Mouse (Mus musculus) adrenal gland, postnatal 14 days (tissue): ENCODE measurements at regions not wholly inside any gene's neighbourhood (a gene's known extent, or its start where the extent isn't known, plus 50 kb on each side); places are given as distances from the start of the nearest gene placed in this dataset.
"Not testable (repeated sequence)": the region's sequence is repeated elsewhere in the genome, so short reads cannot be mapped to it uniquely, and the experiment has no call there.

ENCODE experiments used
- DNase-seq: peaks from one replicate; pipeline ENCODE4 v3.0.0; 2021; ENCODE audit warnings: mixed read lengths

- no peak for DNase-seq
Observed at GRCm38 (mm10) chr12:70633194-70633593, 180.3 kb downstream of the Tmx1 start.

GRCm38 (mm10) chr12:70633622-70634365 lies 180.9 kb downstream of the Tmx1 start:
- DNase-seq: no peak

DNA sequence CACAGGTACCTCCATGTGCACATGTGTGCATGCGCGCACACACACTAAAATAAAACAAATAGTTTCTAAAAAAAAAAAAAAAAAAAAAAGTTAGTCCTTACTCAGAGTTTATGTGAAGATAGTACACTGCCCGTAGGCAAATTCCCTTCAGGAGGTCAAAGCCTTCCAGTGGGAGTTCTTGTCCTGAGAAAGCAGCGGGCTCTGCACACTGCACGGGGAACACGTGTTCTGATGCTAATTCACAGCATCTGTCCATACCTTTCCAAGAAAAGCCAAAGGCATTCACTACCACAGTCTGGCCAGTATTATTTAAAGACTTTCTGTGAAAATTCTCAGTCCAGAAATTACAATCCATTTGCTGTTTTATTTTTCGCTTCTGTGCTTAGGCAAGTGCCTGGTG lies 183.1 kb downstream of the Tmx1 start:
- no peak for DNase-seq

GRCm38 (mm10) chr12:70640186-70640585 lies 185.1 kb upstream of the Frmd6 start:
- DNase-seq: no peak

GRCm38 (mm10) chr12:70644910-70645309 lies 180.4 kb upstream of the Frmd6 start:
- no peak for DNase-seq

- no peak for DNase-seq
Observed at GRCm38 (mm10) chr12:70645407-70645806, 179.9 kb upstream of the Frmd6 start.

DNA sequence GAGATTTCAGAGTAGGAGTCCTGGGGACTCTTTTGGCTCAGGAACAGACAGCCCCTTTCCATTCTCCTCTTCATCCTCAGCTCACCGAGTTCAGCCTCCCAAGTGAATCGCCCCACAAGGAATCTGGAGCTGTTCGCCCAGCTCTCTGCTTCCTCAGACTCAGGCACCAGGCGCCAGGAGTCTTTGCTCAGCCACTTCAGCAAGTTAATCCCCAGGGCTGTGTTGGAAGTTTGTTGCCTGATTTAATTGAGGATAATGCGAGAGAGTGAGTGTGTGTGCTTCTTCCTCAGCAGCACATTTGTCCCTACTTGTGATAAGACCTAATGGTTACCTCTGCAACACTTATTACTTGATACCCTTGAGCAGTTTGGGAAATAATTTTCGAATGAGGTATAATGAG lies 177.8 kb upstream of the Frmd6 start:
- no peak for DNase-seq

GRCm38 (mm10) chr12:70648179-70648811 lies 177.0 kb upstream of the Frmd6 start:
- DNase-seq: no peak

GRCm38 (mm10) chr12:70648812-70649188 lies 176.5 kb upstream of the Frmd6 start:
- no peak for DNase-seq

DNA sequence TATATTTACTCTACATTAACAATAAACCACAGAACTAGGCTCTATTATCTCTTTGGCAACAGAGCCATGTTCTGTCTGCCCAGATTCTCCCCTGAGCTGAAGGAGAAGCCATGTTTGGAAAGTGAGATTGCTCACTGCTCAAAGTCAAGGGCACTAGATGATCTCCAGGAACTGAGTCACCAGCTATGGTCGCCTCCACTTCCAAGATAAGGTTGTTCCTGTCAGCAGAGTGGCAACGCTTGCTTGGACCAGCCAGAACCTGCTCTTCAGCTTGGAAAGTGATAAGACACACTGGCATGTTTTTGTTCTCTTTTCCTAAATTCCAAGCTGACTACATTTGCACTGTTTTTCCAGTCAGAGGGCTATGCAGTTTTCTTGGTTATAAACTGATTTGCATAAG lies 175.6 kb upstream of the Frmd6 start:
- peak; percentile 57 for DNase-seq

DNA sequence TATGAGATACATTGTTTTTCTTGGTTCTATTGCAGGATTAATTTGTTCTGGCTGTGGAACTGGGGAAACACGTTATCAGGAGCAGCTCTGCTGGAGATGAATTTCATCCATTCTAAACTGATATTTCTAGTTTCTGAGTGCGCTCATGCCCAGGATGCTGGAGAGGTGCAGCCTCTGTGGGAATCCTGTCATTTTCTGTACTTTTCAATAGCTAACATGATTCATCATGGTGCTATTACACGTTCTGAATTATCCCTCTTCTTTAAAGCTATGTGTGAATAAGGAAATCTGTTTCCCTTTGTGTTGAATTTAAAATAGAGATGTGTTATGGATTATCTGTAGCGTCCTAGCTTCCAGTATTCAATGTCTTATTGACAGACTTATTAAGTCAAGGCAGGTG lies 174.8 kb upstream of the Frmd6 start:
- no peak for DNase-seq

DNA sequence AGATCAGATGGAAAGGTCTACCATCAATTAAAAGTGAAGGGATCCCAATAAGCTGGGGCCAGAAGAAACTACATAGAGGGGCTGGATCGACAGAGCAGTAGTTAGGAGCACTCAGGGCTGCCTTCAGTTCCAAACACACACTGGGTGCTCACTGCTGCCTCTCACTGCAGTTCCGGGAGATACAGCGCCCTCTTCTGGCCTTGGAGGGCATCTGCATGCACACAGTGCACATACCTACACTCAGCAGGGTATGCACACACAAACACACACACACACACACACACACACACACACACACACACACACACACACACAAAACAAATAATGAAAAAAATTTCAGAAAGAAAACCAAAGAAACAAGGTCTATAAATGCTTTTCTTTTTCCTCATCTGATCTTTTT lies 172.6 kb upstream of the Frmd6 start:
- no peak for DNase-seq

DNA sequence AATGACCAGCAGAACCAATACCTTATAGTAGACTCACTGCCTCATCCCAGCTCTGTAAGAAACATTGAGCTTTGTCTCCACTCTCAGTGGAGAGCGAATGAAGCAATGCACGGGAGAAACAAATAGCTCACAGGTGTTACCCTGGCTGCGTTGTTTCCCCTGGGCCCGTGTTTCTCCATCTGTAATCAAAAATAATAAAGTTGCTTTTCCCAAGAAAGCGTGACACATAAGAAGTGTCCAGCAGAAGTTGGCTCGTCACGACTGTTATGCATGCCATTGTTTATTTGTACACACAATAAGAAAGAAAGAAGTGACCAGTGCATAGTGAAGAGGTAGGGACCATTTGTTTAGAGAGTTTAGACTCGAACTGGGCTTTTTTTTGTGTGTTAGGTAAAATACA lies 171.3 kb upstream of the Frmd6 start:
- DNase-seq: no peak

DNA sequence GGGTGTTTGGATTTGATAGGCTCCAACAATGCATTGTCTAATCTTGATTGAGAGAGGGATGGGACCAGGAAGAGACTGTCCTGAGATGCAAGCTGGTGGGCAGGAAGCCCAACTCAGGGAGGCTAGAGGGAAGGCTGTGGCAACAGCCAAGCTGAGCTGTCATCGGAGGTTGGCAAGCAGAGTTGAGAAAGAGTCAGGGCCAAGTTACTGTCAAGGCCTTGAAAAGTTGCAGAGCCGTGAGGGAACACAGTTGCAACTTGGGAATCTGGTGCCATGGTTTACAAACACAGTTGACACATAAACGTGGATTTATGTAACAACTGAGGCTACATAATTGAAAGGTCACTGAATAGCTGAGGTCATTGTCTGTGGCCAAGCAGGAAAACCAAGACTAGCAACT lies 170.8 kb upstream of the Frmd6 start:
- DNase-seq: peak; percentile 88

DNA sequence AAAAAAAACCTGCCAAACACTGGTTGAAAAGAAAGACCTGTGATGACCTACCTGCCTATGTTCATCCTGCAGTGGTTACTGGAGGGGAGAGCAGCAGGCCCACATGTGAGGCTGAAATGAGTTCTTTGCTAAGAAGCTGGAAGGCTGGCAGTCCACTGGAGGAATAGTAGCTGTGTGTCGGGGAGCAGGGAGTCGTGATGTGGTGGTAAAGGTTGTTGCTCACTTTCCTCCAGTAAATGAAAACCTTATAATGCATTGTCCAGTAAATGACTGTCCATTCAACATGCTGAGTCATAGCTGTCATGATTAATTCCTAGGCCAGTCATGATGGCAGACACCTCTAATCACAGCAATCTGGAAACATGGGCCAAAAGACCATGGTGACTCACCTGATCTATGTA lies 169.9 kb upstream of the Frmd6 start:
- DNase-seq: no peak

GRCm38 (mm10) chr12:70655900-70656544 lies 169.3 kb upstream of the Frmd6 start:
- DNase-seq: no peak

- DNase-seq: peak; percentile 28
Observed at GRCm38 (mm10) chr12:70656805-70657492, 168.4 kb upstream of the Frmd6 start.

DNA sequence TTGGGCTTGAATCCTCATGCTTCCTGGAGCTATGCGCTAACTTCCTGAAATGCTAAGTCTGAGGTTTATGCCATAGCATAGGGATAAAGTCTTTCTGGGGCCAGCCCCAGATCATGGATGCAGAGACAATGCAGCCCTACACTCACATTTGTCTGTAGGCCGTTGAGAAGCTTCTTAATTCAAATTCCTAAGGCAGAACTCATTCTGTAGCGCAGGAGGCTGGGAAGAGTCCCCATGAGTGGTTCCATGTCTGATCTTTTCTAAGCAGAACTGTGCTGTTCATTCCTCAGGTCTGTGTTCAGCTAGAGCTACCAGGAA lies 167.9 kb upstream of the Frmd6 start:
- DNase-seq: no peak

DNA sequence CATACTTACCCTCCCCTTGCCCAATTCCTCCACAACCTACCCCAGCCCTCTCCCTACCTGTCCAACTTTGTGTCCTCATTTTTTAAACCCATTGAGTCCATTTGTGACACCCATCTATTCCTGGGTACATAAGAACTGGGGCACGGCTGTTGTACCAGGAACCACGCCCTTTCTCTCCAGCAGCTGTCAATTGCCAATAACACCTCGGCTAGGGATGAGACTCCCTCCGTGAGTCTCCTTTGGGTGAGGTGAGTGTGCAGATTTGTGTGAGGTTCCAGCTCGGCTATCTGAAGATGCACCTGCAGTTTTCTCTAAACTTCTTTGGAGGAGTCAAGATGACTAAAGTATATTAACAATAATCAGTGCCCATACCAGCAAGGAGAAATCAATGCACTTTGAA lies 167.2 kb upstream of the Frmd6 start:
- DNase-seq: no peak

GRCm38 (mm10) chr12:70660388-70660787 lies 164.9 kb upstream of the Frmd6 start:
- peak; percentile 44 for DNase-seq

DNA sequence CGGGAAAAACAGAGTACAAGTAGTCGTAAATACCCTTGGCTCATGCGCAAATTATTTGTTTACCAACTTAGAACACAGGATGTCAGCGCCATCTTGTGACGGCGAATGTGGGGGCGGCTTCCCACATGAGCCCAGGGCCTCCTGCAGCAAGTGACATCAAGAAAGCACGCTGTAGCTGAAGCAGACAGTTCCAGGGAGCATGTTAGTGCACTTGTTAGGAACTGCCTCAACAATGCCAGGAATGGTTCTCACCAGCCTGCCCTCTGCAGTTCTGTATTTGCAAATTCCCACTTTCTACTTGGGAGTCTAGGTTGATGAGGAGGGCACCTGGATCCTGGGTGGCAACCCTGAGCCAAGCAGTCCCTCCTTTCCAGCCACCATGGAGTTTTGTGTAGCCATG lies 157.2 kb upstream of the Frmd6 start:
- not testable (repeated sequence) for DNase-seq

GRCm38 (mm10) chr12:70672115-70672514 lies 153.2 kb upstream of the Frmd6 start:
- DNase-seq: no peak

GRCm38 (mm10) chr12:70673188-70673587 lies 152.1 kb upstream of the Frmd6 start:
- no peak for DNase-seq
